Mouse (Mus musculus): ENCODE results near the gene Atf7ip. TPM values are rescaled to one million over a fixed set of nuclear protein-coding genes. Genes with fewer than 3 reads are reported as not detected.
A peak's percentile ranks its signal among the peaks of the same experiment; 100 is the strongest.

The Atf7ip gene
- total and polyA plus RNA-seq, 2 experiments: 5.2 to 14.9 TPM

- TF ChIP-seq CTCF (IDR thresholded peaks at IDR 0.05; ENCODE audit: low read depth, low read length): no peak
- no peak for TF ChIP-seq POLR2A (IDR thresholded peaks at IDR 0.05; ENCODE audit: extremely low read depth, insufficient read depth, low read length)
- Histone ChIP-seq H3K4me1 (ENCODE audit: control insufficient read depth, insufficient read depth, low read length) (peaks cover 8% of the 10 kb centered on the region; the same call in 1 of the 2 replicates), H3K27ac (replicated peaks; ENCODE audit: insufficient read depth, low read depth, low read length) (no peak overlapping the region)
These were observed 47.2 kb downstream of the Atf7ip start for GRCm38 (mm10) chr6:136553156-136553555.

GRCm38 (mm10) chr6:136553767-136554569 is 48.0 kb downstream of the Atf7ip start:
- peaks cover 6% of the 10 kb centered on the region; the same call in 1 of the 2 replicates for H3K4me1 ChIP-seq (ENCODE audit: control insufficient read depth, insufficient read depth, low read length)
- H3K27ac ChIP-seq (replicated peaks; ENCODE audit: insufficient read depth, low read depth, low read length): no peak overlapping the region
- no peaks in the 10 kb centered on the region for H3K27me3 ChIP-seq (ENCODE audit: control insufficient read depth, insufficient read depth, low read length)
- peaks cover 2% of the 10 kb centered on the region; the same call in 1 of the 2 replicates for H3K36me3 ChIP-seq (ENCODE audit: control insufficient read depth, insufficient read depth, low read length)
- TF ChIP-seq CTCF (IDR thresholded peaks at IDR 0.05; ENCODE audit: low read depth, low read length) (no peak), POLR2A (IDR thresholded peaks at IDR 0.05; ENCODE audit: extremely low read depth, insufficient read depth, low read length) (no peak)
- no peak overlapping the region for H3K9ac ChIP-seq (ENCODE audit: low read depth, low read length)
- H3K4me3 ChIP-seq (ENCODE audit: insufficient read depth, low read depth, low read length): no peak overlapping the region
- WGBS: 45% methylated on average over 11 of the region's 11 CpGs
- H3K79me2 ChIP-seq (ENCODE audit: control insufficient read depth, insufficient read depth, low read length): peaks cover 29% of the 10 kb centered on the region; the same call in 1 of the 2 replicates
- DNase-seq (ENCODE audit: extremely low read depth, low read depth, low spot score): peak; percentile 60

More at GRCm38 (mm10) chr6:136553156-136553555, 47.2 kb downstream of the Atf7ip start:
- H3K9ac ChIP-seq (ENCODE audit: low read depth, low read length): no peak overlapping the region
- H3K4me3 ChIP-seq (ENCODE audit: insufficient read depth, low read depth, low read length): no peak overlapping the region
- H3K79me2 ChIP-seq (ENCODE audit: control insufficient read depth, insufficient read depth, low read length): peaks cover 26% of the 10 kb centered on the region; the same call in 1 of the 2 replicates
- H3K27me3 ChIP-seq (ENCODE audit: control insufficient read depth, insufficient read depth, low read length): no peaks in the 10 kb centered on the region
- no peak for DNase-seq (ENCODE audit: extremely low read depth, low read depth, low spot score)
- WGBS: 88% methylated on average over 5 of the region's 5 CpGs
- peaks cover 2% of the 10 kb centered on the region; the same call in 1 of the 2 replicates for H3K36me3 ChIP-seq (ENCODE audit: control insufficient read depth, insufficient read depth, low read length)

GRCm38 (mm10) chr6:136554774-136555522 is 49.0 kb downstream of the Atf7ip start:
- no peak overlapping the region for H3K27ac ChIP-seq (replicated peaks; ENCODE audit: insufficient read depth, low read depth, low read length)
- peak; percentile 56 for DNase-seq (ENCODE audit: extremely low read depth, low read depth, low spot score)
- no peak overlapping the region for H3K9ac ChIP-seq (ENCODE audit: low read depth, low read length)

GRCm38 (mm10) chr6:136555523-136555915 is 49.6 kb downstream of the Atf7ip start:
- H3K36me3 ChIP-seq (ENCODE audit: control insufficient read depth, insufficient read depth, low read length): peaks cover 12% of the 10 kb centered on the region
- 76% methylated on average over 5 of the region's 5 CpGs for WGBS
- no peaks in the 10 kb centered on the region for H3K27me3 ChIP-seq (ENCODE audit: control insufficient read depth, insufficient read depth, low read length)
- H3K27ac ChIP-seq (replicated peaks; ENCODE audit: insufficient read depth, low read depth, low read length): no peak overlapping the region
- DNase-seq (ENCODE audit: extremely low read depth, low read depth, low spot score): peak; percentile 59
- no peak overlapping the region for H3K4me3 ChIP-seq (ENCODE audit: insufficient read depth, low read depth, low read length)
- TF ChIP-seq CTCF (IDR thresholded peaks at IDR 0.05; ENCODE audit: low read depth, low read length): peak; percentile 57
- TF ChIP-seq POLR2A (IDR thresholded peaks at IDR 0.05; ENCODE audit: extremely low read depth, insufficient read depth, low read length): no peak
- peaks cover 4% of the 10 kb centered on the region; the same call in 1 of the 2 replicates for H3K4me1 ChIP-seq (ENCODE audit: control insufficient read depth, insufficient read depth, low read length)
- no peak overlapping the region for H3K9ac ChIP-seq (ENCODE audit: low read depth, low read length)
- peaks cover 26% of the 10 kb centered on the region; the same call in 1 of the 2 replicates for H3K79me2 ChIP-seq (ENCODE audit: control insufficient read depth, insufficient read depth, low read length)

More at GRCm38 (mm10) chr6:136554774-136555522, 49.0 kb downstream of the Atf7ip start:
- Histone ChIP-seq H3K36me3 (ENCODE audit: control insufficient read depth, insufficient read depth, low read length) (peaks cover 6% of the 10 kb centered on the region; the same call in 1 of the 2 replicates), H3K27me3 (ENCODE audit: control insufficient read depth, insufficient read depth, low read length) (no peaks in the 10 kb centered on the region), H3K4me3 (ENCODE audit: insufficient read depth, low read depth, low read length) (no peak overlapping the region), H3K4me1 (ENCODE audit: control insufficient read depth, insufficient read depth, low read length) (peaks cover 4% of the 10 kb centered on the region; the same call in 1 of the 2 replicates), H3K79me2 (ENCODE audit: control insufficient read depth, insufficient read depth, low read length) (peaks cover 26% of the 10 kb centered on the region; the same call in 1 of the 2 replicates)
- TF ChIP-seq CTCF (IDR thresholded peaks at IDR 0.05; ENCODE audit: low read depth, low read length): no peak
- TF ChIP-seq POLR2A (IDR thresholded peaks at IDR 0.05; ENCODE audit: extremely low read depth, insufficient read depth, low read length): no peak
- WGBS: 89% methylated on average over 7 of the region's 7 CpGs

- Histone ChIP-seq H3K4me1 (ENCODE audit: control insufficient read depth, insufficient read depth, low read length) (peaks cover 2% of the 10 kb centered on the region; the same call in 1 of the 2 replicates), H3K27me3 (ENCODE audit: control insufficient read depth, insufficient read depth, low read length) (no peaks in the 10 kb centered on the region), H3K36me3 (ENCODE audit: control insufficient read depth, insufficient read depth, low read length) (peaks cover 32% of the 10 kb centered on the region), H3K79me2 (ENCODE audit: control insufficient read depth, insufficient read depth, low read length) (peaks cover 22% of the 10 kb centered on the region; the same call in 1 of the 2 replicates), H3K9ac (ENCODE audit: low read depth, low read length) (no peak overlapping the region), H3K4me3 (ENCODE audit: insufficient read depth, low read depth, low read length) (no peak overlapping the region), H3K27ac (replicated peaks; ENCODE audit: insufficient read depth, low read depth, low read length) (no peak overlapping the region)
- 94% methylated on average over 8 of the region's 8 CpGs for WGBS
- TF ChIP-seq CTCF (IDR thresholded peaks at IDR 0.05; ENCODE audit: low read depth, low read length) (no peak), POLR2A (IDR thresholded peaks at IDR 0.05; ENCODE audit: extremely low read depth, insufficient read depth, low read length) (no peak)
- DNase-seq (ENCODE audit: extremely low read depth, low read depth, low spot score): no peak
These were observed 52.5 kb downstream of the Atf7ip start for GRCm38 (mm10) chr6:136558288-136559005.
